Mouse (Mus musculus) inflammation-experienced regulatory T-cells, adult 6 months (primary cell): ENCODE results near the gene Tmem256. TPM values are rescaled to one million over a fixed set of nuclear protein-coding genes. Genes with fewer than 3 reads are reported as not detected.

Source experiments
- ATAC-seq: one replicate; pipeline ENCODE4 v1.8.0; 2017
- polyA plus RNA-seq, 3 experiments: library from polyadenylated mRNA; unstranded; fragments of 100-300 nt; shearing (Covaris generic); gene quantifications; one replicate each; pipeline ENCODE4 v1.2.1; 2017

Tmem256 gene
- 100 to 1,000 TPM; 124 to 157 (median 131) TPM for polyA plus RNA-seq

- peak; percentile 85 for ATAC-seq
Observed at GRCm38 (mm10) chr11:69837952-69838713, at the start of gene Tmem256. Tmem256 (plus strand) TSS chr11:69838514.

- ATAC-seq = no peak
Observed at GRCm38 (mm10) chr11:69789431-69789830, 48.9 kb upstream of the Tmem256 start.

DNA sequence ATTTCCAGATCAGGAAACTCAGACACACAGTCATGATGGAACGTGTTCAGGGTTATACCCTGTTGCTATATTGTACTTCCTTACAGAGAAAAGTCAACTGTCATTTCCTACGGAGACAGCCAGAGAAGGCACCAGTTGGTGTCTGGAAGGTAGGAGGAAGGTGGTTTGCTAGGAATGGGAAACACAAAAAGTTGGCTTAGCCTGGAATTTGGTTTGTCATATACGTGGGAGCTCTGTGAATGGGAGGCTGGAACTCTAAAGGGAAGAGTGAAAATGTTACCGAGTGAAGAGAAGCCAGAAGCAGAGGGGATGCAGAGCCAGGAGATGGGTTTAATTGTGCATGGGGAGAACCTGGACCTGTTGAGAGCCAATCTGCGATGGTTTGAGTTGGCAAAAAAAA is 46.9 kb upstream of the Tmem256 start:
- no peak for ATAC-seq

DNA sequence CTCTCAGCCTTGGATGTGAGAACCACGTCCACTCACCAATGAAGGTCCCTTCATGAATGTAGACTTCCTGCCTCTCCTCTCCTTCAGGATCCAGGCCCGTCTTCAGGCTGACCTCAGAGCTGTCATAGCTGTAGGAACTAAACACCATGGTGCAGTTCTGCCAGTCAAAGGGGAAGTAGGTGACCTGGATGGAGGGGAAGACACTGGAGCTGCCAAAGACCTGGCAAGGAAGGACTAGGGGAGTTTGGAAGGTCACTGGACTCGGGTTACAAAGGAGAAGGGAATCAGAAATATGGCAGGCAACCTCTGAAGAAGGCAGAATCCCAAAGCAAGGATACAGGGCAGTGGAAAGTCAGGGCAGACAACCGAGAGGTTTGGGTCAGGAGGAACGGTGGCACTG is 44.9 kb upstream of the Tmem256 start:
- no peak for ATAC-seq

DNA sequence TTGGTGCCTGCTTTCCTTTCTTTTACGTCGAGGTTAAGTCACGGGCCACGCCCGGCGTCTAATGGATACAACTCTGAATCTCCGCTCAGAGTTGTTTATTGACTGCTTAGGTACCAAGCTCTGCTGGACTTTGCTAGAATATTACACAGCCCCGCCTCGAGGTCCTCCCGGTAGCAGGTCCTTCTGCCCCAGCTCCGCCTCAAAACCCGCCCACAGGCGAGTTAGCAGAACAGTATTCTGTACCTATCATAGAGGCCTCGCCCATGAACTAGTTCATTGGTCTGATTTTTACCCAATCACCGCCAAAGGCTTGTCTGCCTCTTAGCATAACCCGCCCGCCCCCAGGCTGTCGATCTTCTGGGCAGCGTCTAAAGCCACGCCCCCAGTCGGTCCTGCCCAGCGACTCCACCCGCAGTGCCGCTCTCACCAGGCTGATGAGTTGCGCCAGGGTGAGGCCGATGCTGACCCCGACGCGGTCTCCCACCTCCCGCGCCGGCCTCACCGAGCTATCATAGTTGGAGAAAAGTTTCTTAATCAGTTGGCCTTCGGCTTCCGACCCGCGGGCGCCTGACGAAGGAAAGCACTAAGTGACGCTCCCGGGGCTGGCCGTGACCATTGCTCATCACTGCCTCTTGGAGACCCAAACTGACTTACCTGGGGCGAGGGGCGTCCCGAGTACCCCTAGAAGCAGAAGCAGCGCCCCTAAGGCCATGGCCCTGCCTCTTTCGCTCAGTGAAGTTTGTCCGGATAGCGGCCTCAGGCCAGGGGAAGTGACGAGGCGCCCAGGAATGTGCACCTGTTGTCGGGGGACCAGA is 42.9 kb upstream of the Tmem256 start, which contains the start of gene Chrnb1:
Chrnb1 (minus strand) TSS at position 776 of the 815 bp plus-strand sequence.
- ATAC-seq = peak; percentile 100

- ATAC-seq = no peak
Observed at GRCm38 (mm10) chr11:69795983-69796435, 42.3 kb upstream of the Tmem256 start.

- ATAC-seq = no peak
Observed at GRCm38 (mm10) chr11:69797924-69798323, 40.4 kb upstream of the Tmem256 start.

GRCm38 (mm10) chr11:69799394-69800137 is 38.7 kb upstream of the Tmem256 start:
- ATAC-seq = no peak

GRCm38 (mm10) chr11:69800138-69800391 is 38.2 kb upstream of the Tmem256 start:
- no peak for ATAC-seq

DNA sequence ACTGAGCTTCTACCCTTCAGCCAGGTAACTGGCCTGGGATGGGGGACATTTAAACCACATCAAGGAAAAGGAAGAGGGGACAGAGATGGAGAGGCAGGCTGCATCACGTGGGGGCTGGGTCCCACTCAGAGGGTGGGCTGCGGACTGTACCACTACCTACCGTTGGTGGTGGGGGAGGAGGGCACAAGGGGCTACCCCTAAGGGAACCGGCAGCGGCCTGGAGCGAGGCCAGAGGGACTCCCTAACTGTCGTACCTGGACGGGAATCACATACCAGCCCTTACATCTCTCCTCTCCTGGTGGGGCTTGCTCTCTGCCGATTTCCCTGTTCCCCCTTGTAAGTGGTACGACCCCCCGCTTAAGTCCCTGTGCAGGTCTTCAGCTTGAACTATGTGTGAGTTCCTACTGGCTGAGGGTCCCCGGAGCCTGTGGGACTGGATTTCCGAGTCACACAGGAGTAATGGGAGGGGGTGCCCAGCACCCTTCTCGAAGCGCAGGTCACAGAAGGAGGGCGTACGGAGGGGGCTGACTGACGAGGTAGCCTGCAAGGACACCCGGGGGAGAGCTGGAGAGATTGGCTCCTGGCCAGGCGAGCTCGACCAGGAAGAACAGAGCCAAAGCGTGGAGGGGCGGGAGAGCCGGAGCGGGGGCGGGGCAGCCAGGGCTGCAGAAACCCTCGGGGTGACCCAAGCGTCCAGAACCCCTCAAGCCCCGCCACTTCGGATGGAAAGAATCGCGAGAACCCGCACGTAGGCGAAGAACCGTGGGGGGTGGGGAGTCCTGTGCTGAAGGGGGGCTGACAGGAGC is 37.7 kb upstream of the Tmem256 start:
- no peak for ATAC-seq

DNA sequence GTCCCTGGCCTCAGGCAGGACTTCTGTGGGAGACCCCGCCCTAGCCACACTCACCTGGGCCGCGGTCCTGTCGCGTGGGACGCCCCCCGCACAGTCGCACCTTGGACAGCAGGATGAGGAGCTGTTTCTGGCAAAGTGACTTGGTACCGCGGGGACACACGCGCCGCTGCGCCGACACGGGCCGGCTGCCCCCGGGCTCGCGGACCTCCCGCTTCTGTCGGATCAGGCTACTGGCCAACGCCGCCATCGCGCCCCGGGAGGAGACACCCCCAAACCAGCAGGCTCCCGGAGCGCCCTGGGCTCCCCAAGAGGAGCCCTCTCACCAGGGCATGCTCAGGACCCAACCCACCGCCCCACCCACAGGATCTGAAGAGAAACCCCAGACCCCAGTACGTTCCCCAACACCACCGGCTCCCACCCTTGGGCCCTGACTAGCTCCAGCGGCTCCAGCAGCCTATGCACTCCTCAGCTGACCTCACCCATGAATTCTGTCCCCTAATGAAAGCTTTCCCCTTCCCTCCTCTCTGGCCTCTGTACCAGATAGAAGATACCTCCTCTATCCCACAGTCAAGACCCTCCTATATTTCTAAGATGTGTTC is 36.8 kb upstream of the Tmem256 start, which contains the start of gene Fgf11:
Fgf11 (minus strand) TSS at position 479 of the 599 bp plus-strand sequence.
- ATAC-seq = no peak

DNA sequence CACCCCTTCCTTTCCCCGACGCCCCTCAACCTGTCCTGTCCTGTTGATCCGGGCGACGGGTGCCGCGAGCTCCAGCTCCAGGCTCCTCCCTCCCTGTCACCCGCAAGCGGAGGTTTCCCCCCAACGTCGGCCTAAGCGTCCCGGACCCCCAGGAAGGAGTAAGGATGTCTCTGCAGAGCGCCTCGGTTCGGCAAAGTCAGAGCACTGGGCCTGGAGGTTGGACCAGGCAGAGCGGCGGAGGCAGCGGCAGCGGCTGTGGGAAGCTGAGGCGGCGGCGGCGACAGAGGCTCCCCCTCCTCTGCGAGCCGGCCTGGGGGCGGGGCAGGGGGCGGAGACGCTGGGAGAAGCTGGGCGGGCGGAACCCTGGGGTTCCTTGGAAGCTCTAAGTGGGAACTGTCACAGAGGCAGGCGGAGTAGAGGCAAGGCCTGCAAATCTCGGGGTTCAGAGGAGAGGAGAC is 35.6 kb upstream of the Tmem256 start:
- peak; percentile 36 for ATAC-seq

GRCm38 (mm10) chr11:69803328-69803727 is 35.0 kb upstream of the Tmem256 start:
- no peak for ATAC-seq

GRCm38 (mm10) chr11:69803786-69804651 is 34.3 kb upstream of the Tmem256 start:
- ATAC-seq = peak; percentile 63

DNA sequence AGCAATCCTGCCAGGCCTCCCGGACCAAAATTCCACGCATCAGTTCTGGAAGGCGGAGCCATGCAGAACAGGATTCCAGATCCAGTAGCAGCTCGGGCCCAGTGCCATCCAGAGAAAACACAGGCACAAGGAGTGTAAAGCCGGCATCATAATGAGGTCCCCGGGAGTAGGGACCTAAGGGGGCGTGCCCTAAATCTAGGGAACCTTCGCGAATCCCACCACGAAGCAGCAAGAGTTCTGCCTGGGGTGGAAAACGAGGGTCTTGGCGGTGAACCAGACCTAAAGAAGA is 33.7 kb upstream of the Tmem256 start:
- ATAC-seq = no peak

GRCm38 (mm10) chr11:69804972-69805909 is 33.1 kb upstream of the Tmem256 start, which contains the start of gene Tmem102:
Tmem102 (minus strand) TSS chr11:69805624.
- ATAC-seq = no peak

GRCm38 (mm10) chr11:69806378-69806777 is 31.9 kb upstream of the Tmem256 start:
- ATAC-seq = no peak

GRCm38 (mm10) chr11:69807641-69808040 is 30.7 kb upstream of the Tmem256 start:
- no peak for ATAC-seq

GRCm38 (mm10) chr11:69810280-69810679 is 28.0 kb upstream of the Tmem256 start:
- ATAC-seq = no peak

DNA sequence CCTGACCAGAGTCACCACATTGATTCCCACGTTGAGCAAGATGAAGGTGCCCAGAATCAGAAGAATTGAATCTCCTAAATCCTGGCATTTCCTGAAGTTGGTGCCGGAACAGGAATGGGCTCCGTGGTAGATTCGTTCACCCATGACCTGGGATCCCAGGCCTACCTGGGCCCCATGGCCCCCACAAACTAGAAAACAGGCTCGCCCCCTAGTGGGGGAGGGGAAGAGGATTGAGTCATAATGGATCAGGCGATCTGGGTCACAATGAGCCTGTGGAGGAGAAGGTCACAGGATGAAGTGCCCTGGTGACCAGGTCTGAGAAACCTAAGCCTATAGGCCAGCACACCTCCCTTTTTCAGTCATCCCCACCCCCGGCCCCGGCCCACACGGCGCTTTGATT is 23.2 kb upstream of the Tmem256 start, which contains the start of gene Gm39566:
Gm39566 (minus strand) TSS at position 144 of the 400 bp plus-strand sequence.
- no peak for ATAC-seq
